Mouse (Mus musculus) mouse trophoblast stem cell (cell line): ENCODE results near the gene Gon7.

Source experiments
- in situ Hi-C, 2 experiments: fragments of 300-500 bp; cut with MseI, MboI; formaldehyde crosslinking; loops; 2 replicates in 1 of 2; 3 replicates in 1 of 2; pipeline ENCODE4 v1.15.1; 2025

Gene Gon7

DNA sequence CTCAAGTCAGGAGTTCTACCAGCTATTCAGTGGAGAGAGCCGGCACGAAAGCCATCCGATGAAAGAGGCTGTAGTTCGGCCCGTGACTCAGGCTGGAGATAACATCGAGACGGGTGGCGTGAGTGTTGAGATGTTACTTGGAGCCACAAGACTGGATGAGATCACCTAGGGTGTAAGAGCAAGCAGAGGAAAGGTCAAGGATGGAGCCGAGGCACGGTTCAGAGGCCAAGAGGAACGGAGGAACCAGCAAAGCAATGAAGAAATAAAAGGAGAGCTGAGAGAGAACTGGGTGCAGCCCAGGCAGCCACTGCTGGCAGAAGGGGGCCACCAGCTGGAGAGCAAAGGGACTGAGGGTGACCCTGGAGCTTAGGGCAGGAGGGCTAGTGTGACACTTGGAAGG lies 49.4 kb downstream of the Gon7 start:
- in situ Hi-C loops: loop anchor here in 1 of 2 experiments (25.0 kb wide), 1 partner anchor 196 kb away; no protein-coding TSS in a partner anchor

DNA sequence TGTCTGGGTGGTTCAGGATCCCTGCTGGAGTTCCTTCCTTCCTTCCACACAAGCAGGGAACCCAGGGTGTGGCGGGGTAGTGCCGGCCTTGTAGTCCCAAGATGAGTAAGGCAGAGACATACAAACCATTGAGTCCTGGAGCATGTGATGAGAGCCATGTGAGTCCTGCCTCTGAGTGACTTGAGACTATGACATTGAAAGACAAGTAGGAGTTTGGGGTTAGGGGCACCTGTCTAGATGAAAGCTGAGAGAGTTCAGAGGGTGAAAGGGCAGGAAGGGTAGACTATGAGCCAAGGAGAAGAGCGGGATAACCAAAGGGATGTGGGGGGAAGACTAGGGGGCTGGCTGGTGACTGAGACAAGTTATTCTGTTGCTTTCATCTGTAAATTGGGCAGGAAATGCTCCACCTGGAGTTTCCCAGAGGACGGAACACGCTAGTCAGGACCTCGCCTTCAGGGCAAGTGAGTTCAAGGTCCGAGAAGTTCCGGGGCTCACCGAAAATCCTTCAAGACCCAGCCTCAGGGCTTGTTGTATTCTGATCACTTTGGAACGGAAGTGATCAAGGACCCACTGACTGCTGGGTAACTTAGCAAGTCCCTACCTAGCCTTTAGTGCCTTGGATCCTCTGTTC lies 50.7 kb downstream of the Gon7 start:
- in situ Hi-C loops: loop anchor here in 1 of 2 experiments (25.0 kb wide), 1 partner anchor 195 kb away; no protein-coding TSS in a partner anchor

DNA sequence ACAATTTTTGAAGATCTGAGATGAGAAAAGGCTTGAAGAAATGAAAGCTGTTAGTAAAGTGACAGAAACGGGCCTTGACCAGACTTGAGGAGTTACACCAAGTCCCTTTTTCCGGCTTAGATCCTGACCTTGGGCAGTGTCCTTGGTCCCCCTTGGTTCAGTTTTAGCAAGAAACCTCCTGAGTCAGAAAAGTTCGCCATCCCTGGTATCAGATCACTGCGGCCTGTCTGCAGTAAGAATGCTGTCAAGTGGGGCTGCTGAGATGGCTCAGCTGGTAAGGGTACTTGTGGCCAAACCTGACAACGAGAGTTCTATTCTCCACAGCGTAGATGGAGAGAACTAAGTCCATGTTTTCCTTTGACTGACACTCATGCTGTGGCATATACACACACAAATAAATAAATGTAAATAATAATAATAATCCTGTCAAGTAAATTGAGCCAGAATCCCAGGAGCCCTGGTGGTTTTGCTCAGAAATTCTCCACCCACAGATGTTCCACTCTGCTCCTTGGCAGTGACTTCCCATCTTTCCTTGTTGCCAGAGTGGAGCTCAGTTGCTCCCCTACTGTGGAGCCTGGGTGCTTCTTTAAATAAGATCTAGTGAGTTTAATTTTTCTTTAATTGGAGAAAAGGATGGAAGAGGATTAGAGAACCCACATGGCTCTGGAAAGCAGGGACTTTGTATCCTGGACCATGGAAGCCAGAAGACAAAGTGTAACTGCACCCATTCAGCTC lies 51.5 kb downstream of the Gon7 start:
- in situ Hi-C loops: loop anchor here in 1 of 2 experiments (25.0 kb wide), 1 partner anchor 194 kb away; no protein-coding TSS in a partner anchor

DNA sequence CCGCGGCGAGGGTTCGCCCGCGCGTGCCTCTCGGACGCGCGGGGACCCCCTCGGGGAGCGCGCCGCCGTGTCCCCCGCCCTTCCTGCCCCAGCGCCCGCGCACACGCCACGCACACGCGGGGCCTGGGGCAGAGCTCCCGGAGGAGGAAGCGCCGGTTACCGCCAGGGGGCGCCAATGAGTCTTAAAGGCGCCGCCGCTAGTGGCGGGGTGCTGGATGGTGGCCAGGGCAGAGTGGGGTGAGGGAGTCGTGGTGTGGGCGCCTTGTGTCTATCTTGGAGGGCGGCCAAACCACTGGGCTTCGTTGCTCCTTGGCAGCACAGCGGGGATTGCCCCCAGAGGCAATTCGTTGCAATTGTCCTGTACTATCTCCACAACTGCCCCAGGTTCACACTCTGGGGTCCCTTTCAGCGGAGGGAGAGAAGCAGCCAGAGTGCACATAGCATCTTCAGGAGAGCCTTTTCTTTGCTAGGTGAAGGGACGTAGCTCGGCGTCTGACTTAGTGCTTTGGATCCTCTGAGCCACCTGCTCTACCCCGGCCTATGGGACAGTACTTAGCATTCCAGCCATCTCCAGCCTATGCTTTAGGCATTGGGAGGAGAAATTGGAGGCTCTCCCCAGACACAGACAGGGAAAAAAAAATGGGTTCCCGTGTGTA lies 52.3 kb downstream of the Gon7 start:
- in situ Hi-C loops: loop anchor here in 1 of 2 experiments (25.0 kb wide), 1 partner anchor 193 kb away; no protein-coding TSS in a partner anchor

DNA sequence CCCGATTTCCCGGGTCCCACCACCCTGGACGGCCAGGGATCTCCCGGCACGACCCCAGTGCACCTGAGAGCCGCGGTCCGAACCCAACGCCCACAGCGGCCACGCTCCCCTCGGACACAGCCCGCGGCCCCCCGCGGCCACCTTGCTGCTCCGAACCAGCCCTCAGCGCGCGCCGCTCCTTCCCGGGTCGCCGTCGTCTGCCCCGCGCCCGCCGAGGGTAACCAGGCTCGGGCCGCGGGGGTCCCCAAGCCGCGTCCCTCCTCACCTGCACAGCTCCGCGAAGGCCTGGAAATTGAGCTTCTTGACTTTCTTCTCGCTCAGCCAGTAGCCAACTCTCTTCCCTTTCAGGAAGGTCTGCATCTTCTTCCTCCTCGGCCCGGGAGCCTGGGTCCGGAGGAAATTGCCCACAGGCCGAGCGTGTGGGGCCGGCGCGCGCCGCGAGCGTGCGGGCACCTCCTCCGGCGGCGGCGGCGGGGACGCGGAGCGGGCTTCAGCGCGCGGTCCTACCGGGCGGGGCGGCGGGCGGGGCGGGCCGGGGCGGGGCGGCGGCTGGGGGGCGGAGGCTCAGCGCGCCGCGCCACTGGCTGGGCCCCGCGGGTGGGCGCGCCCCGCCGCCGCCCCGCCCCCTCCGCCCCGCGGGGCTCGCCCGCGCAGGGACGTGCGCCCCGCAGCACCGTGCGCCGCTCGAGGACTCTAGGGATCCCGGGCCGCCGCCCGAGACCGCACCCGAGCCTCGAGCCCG lies 53.0 kb downstream of the Gon7 start, which contains the start of gene Itpk1:
Gene Itpk1, minus strand, starts transcription at position 474 of the 742 bp plus-strand sequence.
- in situ Hi-C loops: loop anchor here in 1 of 2 experiments (25.0 kb wide), 1 partner anchor 192 kb away; no protein-coding TSS in a partner anchor

DNA sequence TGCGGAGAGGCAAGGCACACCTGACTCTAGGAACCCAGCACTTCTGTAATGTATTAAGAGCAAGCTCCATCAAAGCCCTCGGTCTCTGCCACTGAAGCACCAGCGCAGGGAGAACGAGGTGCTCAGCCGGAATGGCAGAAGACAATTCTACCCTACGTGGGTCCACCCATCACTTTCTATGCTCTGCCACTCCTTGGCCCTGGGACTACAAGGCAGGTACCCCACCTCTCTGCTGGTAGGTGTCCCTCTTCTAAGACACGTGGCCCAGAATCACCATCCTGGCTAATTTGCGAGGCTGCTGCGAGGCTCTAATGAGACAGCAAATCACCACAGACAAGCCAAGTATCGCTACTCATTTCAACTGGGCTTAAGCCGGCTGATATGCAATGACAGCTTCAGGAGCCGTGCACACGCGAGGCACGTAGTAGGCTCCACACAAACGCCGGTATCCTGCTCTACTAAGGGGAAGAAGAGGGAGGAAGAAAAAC lies 53.6 kb downstream of the Gon7 start:
- in situ Hi-C loops: loop anchor here in 1 of 2 experiments (25.0 kb wide), 1 partner anchor 192 kb away; no protein-coding TSS in a partner anchor

DNA sequence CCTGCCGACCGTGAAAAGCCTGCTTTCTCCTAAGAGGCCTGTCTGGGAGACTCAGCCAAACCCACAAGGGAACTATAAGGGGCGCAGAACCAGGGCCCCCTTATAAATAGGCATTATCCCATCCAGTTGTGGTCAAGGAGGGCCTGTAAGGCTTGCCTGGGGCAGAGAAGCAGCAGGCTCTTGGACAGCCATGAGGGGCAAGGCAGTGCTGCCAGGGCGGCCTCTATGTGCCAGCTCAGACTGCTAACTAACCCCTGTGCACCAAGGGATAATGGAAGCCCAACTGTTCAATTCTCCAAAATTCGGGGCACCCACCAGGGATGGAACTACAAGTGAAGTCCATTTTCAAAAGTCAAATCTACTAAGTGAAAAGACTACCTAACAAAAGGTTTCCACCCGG lies 54.2 kb downstream of the Gon7 start:
- in situ Hi-C loops: loop anchor here in 1 of 2 experiments (25.0 kb wide), 1 partner anchor 191 kb away; no protein-coding TSS in a partner anchor
